Mouse (Mus musculus): Measurements from ENCODE around the gene 1810049J17Rik.

Gene 1810049J17Rik

GRCm38 (mm10) chr15:12341401-12341758, 19.7 kb upstream of the 1810049J17Rik start:
- no peak for DNase-seq

- no peak for DNase-seq
Observed at GRCm38 (mm10) chr15:12340536-12341400, 19.1 kb upstream of the 1810049J17Rik start.

GRCm38 (mm10) chr15:12337779-12338137, 16.1 kb upstream of the 1810049J17Rik start:
- no peak for DNase-seq

- DNase-seq, result no peak
Observed at GRCm38 (mm10) chr15:12337030-12337778, 15.5 kb upstream of the 1810049J17Rik start.

GRCm38 (mm10) chr15:12334381-12334780, 12.7 kb upstream of the 1810049J17Rik start:
- no peak for DNase-seq

- DNase-seq, result no peak
Observed at GRCm38 (mm10) chr15:12331300-12331699, 9.6 kb upstream of the 1810049J17Rik start.

GRCm38 (mm10) chr15:12330892-12331291, 9.2 kb upstream of the 1810049J17Rik start:
- DNase-seq, result no peak

GRCm38 (mm10) chr15:12330389-12330788, 8.7 kb upstream of the 1810049J17Rik start:
- no peak for DNase-seq

GRCm38 (mm10) chr15:12324326-12324725, 2.6 kb upstream of the 1810049J17Rik start:
- no peak for DNase-seq

- DNase-seq, result no peak
Observed at GRCm38 (mm10) chr15:12322676-12323402, 1.1 kb upstream of the 1810049J17Rik start.

GRCm38 (mm10) chr15:12321091-12321787, 460 bp downstream of the 1810049J17Rik start, which contains the start of gene Golph3:
TSS of gene Golph3 (plus strand) at chr15:12321450.
- DNase-seq, result peak; percentile 95

GRCm38 (mm10) chr15:12320441-12321090, 1.1 kb downstream of the 1810049J17Rik start:
- no peak for DNase-seq

GRCm38 (mm10) chr15:12319889-12320288, 1.8 kb downstream of the 1810049J17Rik start:
- no peak for DNase-seq

GRCm38 (mm10) chr15:12318451-12318850, 3.2 kb downstream of the 1810049J17Rik start:
- DNase-seq, result no peak

GRCm38 (mm10) chr15:12317290-12317689, 4.4 kb downstream of the 1810049J17Rik start:
- DNase-seq, result no peak

GRCm38 (mm10) chr15:12315996-12316395, 5.7 kb downstream of the 1810049J17Rik start:
- no peak for DNase-seq

- no peak for DNase-seq
Observed at GRCm38 (mm10) chr15:12314584-12314983, 7.1 kb downstream of the 1810049J17Rik start.

- DNase-seq, result no peak
Observed at GRCm38 (mm10) chr15:12313255-12313654, 8.4 kb downstream of the 1810049J17Rik start.

- no peak for DNase-seq
Observed at GRCm38 (mm10) chr15:12311465-12311864, 10.2 kb downstream of the 1810049J17Rik start.

GRCm38 (mm10) chr15:12310676-12311075, 11.0 kb downstream of the 1810049J17Rik start:
- DNase-seq, result no peak

GRCm38 (mm10) chr15:12308539-12308938, 13.2 kb downstream of the 1810049J17Rik start:
- no peak for DNase-seq

- DNase-seq, result no peak
Observed at GRCm38 (mm10) chr15:12307114-12307513, 14.6 kb downstream of the 1810049J17Rik start.

Measured in cerebellum, adult 11-12 months (tissue).